Mouse (Mus musculus) 416B (cell line): ENCODE results near the gene Taf1b.

Experiments
- DNase-seq: peaks from one replicate; pipeline ENCODE4 v3.0.0; 2011; ENCODE audit warnings: low read depth

Taf1b gene

GRCm38 (mm10) chr12:24552531-24552930 lies 54.4 kb downstream of the Taf1b start:
- DNase-seq: no peak

DNA sequence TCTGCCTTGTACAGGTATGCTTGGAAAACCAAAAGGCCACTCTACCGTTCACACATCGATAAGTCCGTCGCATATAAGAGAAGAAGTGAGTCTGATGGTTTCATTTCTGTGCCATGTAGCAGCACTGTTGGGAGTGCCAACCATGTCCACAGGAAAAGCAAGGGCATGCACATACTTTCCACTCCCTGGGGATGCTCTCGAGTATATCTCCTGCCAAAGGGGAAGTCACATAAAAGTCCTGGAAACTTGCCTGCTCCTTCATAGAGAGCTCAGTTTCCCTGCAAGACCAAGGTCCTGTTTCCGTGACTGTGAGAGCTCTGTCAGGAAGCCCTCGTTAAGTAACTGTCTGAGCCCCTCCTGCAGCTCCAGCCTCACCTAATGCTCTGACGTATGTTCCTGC lies 57.8 kb downstream of the Taf1b start:
- no peak for DNase-seq

GRCm38 (mm10) chr12:24563395-24563960 lies 65.3 kb downstream of the Taf1b start:
- DNase-seq: peak; percentile 47

DNA sequence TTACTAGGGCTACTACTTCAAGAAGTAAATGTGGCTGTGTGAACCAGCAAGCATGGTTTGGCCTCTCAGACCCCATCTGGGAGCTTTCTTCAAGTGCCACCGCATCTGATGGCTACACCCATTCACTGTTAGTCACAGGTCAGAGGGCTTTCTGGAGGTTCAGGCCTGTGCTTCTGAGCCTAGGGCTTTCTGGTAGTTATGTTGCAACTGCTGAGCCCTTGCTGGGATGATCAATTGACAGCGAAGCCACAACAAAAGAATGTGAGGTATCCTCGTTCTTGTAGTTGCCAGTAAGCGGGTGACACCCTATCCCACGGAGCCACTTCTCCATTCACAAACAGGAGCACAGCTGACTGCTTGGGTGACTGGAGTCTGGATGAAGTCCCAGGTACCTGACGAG lies 67.2 kb downstream of the Taf1b start:
- no peak for DNase-seq

DNA sequence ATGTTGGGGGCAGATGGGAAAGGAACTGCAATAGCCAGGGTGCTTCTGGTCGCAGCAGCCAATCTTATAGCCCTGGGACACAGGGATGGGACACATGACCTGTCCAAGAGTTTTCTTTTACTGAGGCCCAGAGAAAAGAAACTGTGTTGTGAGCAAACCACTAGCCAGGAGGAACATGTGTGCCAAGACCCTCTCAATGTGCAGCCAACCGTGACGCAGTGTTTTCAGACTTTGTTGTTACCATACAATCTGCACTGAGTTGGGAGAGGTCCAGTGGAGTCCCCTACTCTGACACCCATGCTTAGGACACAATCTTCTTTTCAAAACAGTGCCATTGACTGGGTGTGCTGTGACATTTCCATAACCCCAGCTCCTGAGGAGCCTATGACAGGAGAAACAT lies 69.4 kb downstream of the Taf1b start:
- DNase-seq: no peak

DNA sequence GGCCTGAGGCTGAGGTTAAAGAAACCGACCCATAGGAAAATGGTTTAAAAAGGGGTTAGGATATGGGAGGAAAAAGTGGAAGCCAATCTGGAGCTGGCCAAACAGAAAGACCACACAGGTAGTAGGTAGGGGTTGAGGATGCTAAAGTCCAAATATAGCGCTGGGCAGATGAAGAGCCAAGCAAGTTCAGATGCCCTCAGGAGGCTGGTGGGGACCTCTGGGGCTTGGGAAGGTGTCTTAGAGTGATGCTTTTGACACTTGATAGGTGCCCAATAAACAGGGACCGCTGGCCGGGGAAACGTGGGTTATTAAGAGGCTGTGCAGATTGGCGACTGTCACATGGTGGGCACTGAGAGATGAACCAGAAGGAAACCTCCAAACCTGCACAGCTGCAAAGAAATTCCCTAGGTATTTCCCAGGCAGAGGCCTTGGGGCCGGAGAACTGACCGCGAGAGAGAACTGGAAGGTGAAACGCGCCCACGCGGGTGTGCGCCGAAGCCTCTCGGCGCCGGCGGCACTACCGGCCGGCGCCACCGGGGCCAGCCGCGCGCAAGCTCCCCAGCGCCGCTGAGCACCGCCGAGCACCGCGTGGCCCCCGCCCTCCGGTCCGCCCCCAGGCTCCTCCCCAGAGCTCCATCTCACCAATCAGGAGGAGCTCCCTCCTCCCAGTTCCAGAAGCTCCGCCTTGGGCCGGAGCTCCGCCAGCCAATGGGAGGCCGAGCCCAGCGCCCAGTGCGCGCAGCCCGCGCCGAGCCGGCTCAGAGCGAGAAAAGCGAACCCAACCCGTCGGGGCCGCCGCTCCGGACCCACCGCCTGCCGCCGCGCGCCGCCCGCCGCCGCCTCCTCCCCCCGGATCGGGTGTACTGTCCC lies 73.6 kb downstream of the Taf1b start, which contains the start of gene Grhl1:
Gene Grhl1 (plus strand): TSS at position 761 of the 870 bp plus-strand sequence.
- DNase-seq: no peak

DNA sequence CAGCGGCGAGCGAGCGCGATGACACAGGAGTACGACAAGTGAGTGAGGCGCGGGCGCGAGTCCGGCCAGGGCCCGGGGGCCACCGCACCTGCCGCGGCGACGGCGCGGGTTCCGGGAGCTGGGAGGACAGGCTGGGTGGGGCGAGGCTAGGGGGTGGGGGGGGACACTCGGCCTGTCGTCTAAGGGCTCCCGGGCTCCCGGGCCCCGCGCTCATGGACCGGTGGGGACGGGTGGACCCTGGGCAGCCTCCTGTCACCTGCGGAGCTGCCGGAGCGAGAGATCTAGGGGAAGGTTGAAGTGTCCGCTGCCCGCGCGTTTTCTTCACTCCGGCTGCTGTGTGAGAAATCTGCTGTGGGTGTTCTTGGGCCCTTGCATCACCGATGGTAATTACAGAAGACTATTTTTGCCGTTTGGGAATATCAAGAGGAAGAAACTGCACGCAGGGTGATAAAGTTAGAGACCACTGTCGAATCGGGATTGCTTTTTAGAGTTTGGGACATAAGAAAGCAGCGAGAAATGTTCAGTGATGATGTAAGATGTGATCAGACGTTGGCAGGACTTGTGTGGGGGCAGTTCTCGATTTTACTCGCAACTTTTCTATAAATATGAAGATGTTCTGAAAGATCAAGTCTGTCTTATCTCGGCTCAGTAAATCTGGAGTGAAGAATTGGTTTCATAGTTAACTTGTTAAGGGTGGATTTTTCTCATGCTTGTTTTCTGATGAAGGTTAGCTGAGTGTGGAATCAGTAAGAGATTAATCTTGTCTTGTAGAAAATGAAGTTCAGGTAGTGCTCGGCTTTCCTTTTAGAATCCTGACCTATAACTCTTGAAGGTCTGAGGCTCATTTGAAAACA lies 74.5 kb downstream of the Taf1b start:
- no peak for DNase-seq

DNA sequence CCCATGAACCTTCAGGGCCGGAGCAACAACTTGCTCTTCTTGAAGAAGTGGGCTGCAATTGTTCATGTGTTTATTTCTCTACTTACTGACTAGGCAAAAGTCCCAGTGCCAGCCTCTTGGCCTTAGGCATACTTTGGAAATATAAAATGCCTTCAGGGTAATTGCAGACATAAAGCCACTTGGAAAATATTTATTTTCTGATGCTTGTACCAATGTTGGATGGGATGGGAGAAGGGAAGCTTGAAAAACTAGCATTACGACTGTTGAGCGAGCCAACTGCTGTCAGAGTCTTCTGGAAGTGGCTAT lies 75.1 kb downstream of the Taf1b start:
- DNase-seq: no peak

DNA sequence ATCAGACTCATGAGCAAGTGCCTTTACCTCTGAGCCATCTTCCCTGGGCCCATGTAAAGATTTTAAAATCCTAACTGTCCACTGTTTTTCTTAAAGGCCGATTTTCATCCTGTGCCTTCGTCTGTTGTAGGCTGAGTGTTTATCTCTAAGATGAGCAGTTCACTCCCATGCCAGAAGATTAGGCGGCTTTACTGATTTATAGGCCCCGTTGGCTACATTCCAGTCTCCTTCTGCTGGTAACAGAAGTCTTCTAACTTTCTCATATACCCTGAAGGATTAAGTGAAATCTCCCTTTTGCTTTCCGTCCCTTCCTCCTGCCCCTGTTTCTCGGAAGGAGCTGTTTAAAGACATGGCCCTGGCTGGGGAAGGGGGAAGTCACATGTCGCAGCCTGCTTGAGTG lies 76.7 kb downstream of the Taf1b start:
- DNase-seq: no peak

DNA sequence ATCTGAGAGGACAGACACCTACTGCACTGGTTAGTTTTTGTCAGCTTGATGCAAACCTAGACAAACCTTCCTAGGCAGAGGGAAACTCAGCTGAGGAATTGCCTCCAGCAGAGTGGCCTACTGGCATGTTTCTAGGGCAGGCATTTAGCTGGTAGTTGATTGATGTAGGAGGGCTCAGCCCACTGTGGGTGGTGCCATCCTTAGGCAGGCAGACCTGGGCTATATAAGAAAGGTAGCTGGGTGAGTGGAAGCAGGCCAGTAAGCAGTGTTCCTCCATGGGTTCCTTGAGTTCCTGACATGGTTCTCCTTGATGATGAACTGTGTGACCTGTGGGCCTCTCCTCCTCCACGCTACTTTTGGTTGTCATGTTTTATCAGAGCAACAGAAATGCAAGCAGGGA lies 82.3 kb downstream of the Taf1b start:
- no peak for DNase-seq

- no peak for DNase-seq
Observed at GRCm38 (mm10) chr12:24580996-24581683, 83.0 kb downstream of the Taf1b start.

GRCm38 (mm10) chr12:24583653-24584052 lies 85.5 kb downstream of the Taf1b start:
- no peak for DNase-seq

GRCm38 (mm10) chr12:24584835-24585234 lies 86.7 kb downstream of the Taf1b start:
- no peak for DNase-seq

GRCm38 (mm10) chr12:24586193-24586592 lies 88.0 kb downstream of the Taf1b start:
- no peak for DNase-seq

GRCm38 (mm10) chr12:24590371-24590770 lies 92.2 kb downstream of the Taf1b start:
- DNase-seq: no peak

DNA sequence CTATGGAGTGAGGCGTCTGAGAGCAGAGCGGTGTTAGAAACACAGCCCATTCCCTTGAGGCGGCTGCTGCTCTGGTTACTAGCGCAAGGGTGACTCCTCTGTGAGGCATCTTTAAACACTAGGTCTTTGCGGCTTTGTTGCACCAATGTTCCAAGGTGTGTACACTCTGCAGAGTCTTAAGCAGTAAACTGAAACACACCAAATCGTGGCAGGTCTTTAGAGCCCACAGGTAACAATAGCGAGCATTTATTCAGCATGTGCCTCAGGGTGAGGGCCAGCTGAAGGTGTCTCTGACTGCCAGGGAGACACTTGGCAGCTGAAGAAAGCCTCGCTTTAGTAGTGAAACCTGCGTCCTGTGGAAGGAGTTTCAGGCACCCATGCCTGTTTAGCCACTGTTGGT lies 93.9 kb downstream of the Taf1b start:
- no peak for DNase-seq

DNA sequence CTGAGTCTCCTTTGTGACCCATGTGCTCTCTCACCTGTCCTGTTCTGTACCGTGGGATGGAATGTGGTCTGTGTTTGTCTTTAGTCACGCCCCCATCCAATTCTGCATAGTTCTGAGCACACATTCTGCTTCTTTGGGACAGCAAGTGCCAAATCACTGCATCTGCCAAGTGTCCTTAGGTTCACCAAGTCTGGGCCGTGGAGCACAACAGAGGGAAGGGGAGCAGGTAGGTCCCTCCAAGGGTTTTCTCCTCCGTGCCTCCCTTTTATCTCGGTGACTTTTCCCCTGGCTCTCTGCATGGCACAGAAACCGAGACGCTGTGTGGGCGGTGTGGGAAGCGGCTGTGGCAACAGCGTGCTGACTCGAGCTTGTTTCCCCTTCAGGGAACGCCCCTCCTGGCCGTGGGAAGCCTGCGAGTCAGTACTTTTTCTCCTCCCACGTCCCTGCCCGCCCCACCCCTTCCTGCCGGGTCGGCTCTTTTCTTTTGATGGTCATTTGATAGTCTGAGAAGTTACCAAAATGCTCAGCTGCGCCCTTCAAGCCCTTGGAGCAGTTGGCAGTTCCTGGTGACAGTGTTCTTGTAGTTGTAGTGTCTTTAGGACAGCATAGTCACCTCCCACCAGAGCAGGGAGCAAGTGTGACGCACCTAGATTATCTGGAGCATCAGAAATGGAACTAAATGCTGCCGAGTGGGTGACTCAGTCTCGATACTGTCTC lies 95.0 kb downstream of the Taf1b start:
- DNase-seq: peak; percentile 79

DNA sequence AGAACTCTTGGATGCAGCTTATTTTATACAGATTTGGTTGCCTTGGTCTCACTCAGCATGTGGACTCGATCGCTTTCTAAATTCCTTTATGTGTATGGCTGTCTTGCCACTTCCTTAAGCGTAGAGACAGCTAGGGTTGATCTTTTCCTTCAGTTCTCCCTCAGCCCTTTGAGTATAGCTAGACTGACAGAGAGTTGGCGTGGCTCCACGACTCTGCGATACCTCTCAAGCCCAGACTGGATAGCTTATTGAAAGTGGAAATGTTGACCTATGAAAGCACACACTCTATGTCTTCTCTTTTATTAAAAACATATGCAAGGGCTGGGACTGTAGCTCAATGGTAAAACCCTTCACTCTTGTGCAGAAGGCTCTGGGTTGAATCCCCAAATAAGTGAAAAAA lies 99.2 kb downstream of the Taf1b start:
- DNase-seq: no peak

DNA sequence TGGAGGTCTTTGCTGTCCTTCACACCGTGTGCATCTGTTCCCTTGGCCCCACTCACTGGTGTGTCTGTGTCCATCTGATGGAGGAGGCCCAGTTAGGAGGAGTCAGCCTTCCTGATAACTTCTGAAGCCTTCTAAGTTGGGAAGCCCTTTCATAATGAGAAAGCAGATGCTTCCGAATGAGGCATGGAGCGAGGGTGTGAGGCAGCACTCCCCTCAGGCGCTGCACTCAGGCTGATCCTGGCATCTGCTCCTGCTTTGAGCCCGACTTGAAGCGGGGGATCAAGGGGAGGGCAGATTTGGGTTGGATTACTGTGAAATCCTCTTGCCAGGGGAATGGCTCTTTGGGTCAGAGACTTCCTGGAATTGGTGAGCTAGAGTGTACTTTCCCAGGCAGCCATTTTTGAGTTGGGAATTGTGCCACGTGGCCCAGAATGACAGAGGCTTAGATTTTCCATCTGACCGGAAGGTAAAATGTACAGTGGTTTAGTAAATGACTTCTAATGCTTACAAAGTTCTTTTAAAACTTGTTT lies 101.3 kb downstream of the Taf1b start:
- DNase-seq: no peak

- no peak for DNase-seq
Observed at GRCm38 (mm10) chr12:24600074-24600473, 101.9 kb downstream of the Taf1b start.

DNA sequence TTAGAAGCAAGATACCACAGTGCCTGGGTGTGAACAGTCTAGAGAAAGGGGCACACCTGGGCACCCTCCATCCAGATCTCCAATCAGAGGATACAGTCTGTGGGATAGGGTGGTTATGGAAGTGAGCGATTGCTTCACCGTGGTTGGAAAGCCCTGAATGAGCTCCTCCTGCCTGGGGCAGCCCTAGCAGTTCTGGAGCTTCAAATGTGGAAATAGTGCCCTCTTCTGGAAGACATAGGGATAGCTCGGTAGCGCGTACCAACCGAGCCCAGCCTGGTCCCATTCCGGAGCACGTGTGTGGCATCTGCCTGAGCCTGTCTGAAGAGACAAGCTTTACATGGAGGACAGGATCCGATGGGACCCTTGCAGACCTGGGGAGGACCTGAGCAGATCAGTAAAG lies 102.6 kb downstream of the Taf1b start:
- DNase-seq: peak; percentile 76
